Mouse (Mus musculus) ES-Bruce4 (cell line): ENCODE results near the gene Hand2.

Source experiments
- CTCF ChIP-seq: IDR thresholded peaks from one replicate; pipeline ENCODE4 v1.8.1; 2011; ENCODE audit warnings: low read depth, low read length
- EP300 ChIP-seq: IDR thresholded peaks from 2 replicates; pipeline ENCODE4 v1.6.1; 2011; ENCODE audit warnings: low read depth, low read length; ENCODE audit not compliant: insufficient read depth
- POLR2A ChIP-seq: IDR thresholded peaks from one replicate; pipeline ENCODE4 v1.8.1; 2011; ENCODE audit warnings: low read length; ENCODE audit not compliant: insufficient read depth

GRCm38 (mm10) chr8:57315471-57315870 lies 5.3 kb upstream of the Hand2 start:
- no peak for TF ChIP-seq EP300
- no peak for TF ChIP-seq POLR2A
- no peak for TF ChIP-seq CTCF
